Mouse (Mus musculus) olfactory bulb, adult 2 months (tissue): ENCODE measurements around the gene Bst2. TPM values are rescaled to one million over a fixed set of nuclear protein-coding genes. Genes with fewer than 3 reads are reported as not detected.
A peak's percentile ranks its signal among the peaks of the same experiment; 100 is the strongest.

Source experiments
- H3K27ac ChIP-seq: fragments of 200-500 bp; 2 replicates; pipeline ENCODE4 v1.5.1; 2012; ENCODE audit warnings: low read depth, low read length; ENCODE audit not compliant: insufficient read depth
- H3K4me1 ChIP-seq: fragments of 200-500 bp; 2 replicates; pipeline ENCODE4 v1.6.1; 2012; ENCODE audit warnings: low read length; ENCODE audit not compliant: control insufficient read depth, insufficient read depth
- H3K4me3 ChIP-seq: fragments of 200-500 bp; 2 replicates; pipeline ENCODE4 v1.5.1; 2012; ENCODE audit warnings: mild to moderate bottlenecking, low read depth, low read length, moderate library complexity; ENCODE audit not compliant: insufficient read depth
- CTCF ChIP-seq: fragments of 200-500 bp; IDR thresholded peaks from 2 replicates; pipeline ENCODE4 v1.5.1; 2012; ENCODE audit warnings: low read depth, mild to moderate bottlenecking, low read length, moderate library complexity; ENCODE audit not compliant: insufficient read depth
- POLR2A ChIP-seq: fragments of 200-500 bp; IDR thresholded peaks from 2 replicates; pipeline ENCODE4 v1.6.1; 2012; ENCODE audit warnings: mild to moderate bottlenecking, low read depth, low read length, moderate library complexity; ENCODE audit not compliant: insufficient read depth
- WGBS: fragments of 180-500 bp; shearing (Covaris S2); methylation state at CpG from one replicate; pipeline ENCODE4 v1.1.7; 2018; 5-methylcytosine and 5-hydroxymethylcytosine counted together
- polyA plus RNA-seq: library from polyadenylated mRNA; stranded (reverse); fragments of >200 nt; gene quantifications from 2 replicates; pipeline ENCODE4 v1.2.4, GENCODE M21; 2012; ENCODE audit warnings: low replicate concordance; ENCODE audit not compliant: missing spikeins, insufficient read depth, insufficient read length

The Bst2 gene
- not detected in 2 replicates for polyA plus RNA-seq

- TF ChIP-seq POLR2A: no peak
- TF ChIP-seq CTCF: no peak
- H3K4me1 ChIP-seq: peaks cover 10% of the 10 kb centered on the region
- WGBS: 7% methylated on average over 37 of the region's 37 CpGs
- H3K4me3 ChIP-seq: peak within 1 kb of the TSS; percentile 46
- no peak within 1 kb of the TSS for H3K27ac ChIP-seq
Measured at GRCm38 (mm10) chr8:71537028-71537867, at the start of gene Bst2. Gene Bst2, minus strand, starts transcription at chr8:71537456.

- Histone ChIP-seq H3K27ac (no peak overlapping the region), H3K4me1 (peaks cover 9% of the 10 kb centered on the region), H3K4me3 (no peak overlapping the region)
- TF ChIP-seq CTCF (peak; percentile 43; the same call in 1 of the 2 replicates), POLR2A (no peak)
- 75% methylated on average over 2 of the region's 2 CpGs for WGBS
Measured at GRCm38 (mm10) chr8:71586891-71587290, 49.6 kb upstream of the Bst2 start.

DNA sequence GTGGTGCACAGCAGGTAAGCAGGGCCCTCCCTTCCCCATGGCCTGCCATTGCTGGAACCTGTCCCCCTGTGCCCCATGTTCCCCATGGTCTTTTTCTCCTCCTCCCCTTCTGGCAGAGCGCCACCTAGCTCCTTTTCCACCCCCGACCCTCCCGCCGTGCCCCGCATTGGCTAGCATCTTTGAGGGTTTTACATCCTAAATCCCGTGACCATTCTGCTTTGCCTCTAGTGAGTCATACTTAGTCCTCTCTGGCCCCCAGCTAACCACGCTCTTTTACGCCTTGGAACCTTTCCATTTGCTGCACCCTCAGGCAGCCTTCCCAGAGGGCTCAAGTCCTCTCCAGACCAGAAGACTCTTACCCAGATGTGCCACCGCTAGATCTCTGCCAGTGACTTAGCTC lies 42.9 kb upstream of the Bst2 start:
- TF ChIP-seq POLR2A (no peak), CTCF (no peak)
- WGBS: 21% methylated on average over 9 of the region's 9 CpGs
- H3K27ac ChIP-seq: peak overlapping the region; percentile 42
- H3K4me1 ChIP-seq: peaks cover 36% of the 10 kb centered on the region
- H3K4me3 ChIP-seq: 0 out of 2 replicates have a peak overlapping the region, but pooled peaks have one; percentile 4

DNA sequence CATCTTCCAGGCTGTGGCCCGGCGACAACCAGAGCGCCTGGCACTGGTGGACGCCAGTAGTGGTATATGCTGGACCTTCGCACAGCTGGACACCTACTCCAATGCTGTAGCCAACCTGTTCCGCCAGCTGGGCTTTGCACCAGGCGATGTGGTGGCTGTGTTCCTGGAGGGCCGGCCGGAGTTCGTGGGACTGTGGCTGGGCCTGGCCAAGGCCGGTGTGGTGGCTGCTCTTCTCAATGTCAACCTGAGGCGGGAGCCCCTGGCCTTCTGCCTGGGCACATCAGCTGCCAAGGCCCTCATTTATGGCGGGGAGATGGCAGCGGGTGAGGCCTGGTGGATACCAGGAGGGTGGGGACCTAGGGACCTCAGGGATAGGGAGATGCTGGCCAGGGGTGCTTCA lies 42.2 kb upstream of the Bst2 start:
- Histone ChIP-seq H3K27ac (peak overlapping the region; percentile 42), H3K4me1 (peaks cover 38% of the 10 kb centered on the region), H3K4me3 (no peak overlapping the region)
- TF ChIP-seq POLR2A: no peak
- no peak for TF ChIP-seq CTCF
- 71% methylated on average over 14 of the region's 14 CpGs for WGBS

- Histone ChIP-seq H3K4me1 (peaks cover 42% of the 10 kb centered on the region), H3K27ac (peak overlapping the region; percentile 42), H3K4me3 (no peak overlapping the region)
- TF ChIP-seq POLR2A (no peak), CTCF (no peak)
- WGBS: 54% methylated on average over 1 of the region's 1 CpGs
Measured at GRCm38 (mm10) chr8:71579009-71579408, 41.8 kb upstream of the Bst2 start.

DNA sequence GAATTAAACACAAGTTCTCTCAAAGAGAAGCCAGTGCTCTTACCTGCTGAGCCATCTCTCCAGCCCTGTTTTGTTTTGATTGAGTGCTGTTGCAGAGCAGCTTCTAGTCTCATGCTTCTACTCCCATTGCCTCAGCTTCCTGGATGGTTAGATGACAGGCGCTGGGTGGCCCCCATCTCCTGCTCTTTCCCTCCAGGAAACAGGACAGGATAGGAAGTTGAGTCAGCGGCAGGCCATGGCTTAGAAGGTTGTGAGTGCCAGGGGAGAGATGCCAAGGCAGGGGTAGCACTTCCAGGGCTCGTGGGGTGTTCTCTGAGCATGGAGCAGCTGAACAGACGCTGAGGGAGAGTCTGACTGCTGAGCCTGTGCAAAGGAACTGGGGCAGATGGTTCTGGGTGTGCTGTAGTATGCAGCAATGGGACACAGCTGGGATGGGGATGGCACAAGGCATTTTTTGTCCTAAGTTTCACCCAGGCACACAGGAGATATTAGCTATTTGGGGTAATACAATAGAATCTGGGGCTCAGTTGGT lies 40.7 kb upstream of the Bst2 start:
- WGBS: 56% methylated on average over 4 of the region's 4 CpGs
- H3K4me3 ChIP-seq: no peak overlapping the region

DNA sequence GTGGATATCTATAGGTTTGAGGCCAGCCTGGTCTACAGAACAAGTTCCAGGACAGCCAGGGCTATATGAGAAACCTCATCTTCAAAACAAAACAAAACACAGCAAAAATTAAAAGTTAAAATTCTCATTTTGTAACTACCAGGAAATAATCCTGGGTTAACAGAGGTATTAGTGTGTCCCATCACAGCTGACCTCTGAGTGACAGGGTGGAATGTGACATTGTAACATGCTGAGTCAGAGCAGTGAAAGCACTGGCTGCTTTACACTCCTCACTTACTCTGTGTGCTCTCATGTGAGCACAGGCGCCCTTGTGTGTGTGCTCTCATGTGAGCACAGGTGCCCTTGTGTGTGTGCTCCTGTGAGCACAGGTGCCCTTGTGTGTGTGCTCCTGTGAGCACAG lies 37.8 kb upstream of the Bst2 start:
- TF ChIP-seq CTCF: no peak
- TF ChIP-seq POLR2A: no peak
- H3K4me3 ChIP-seq: no peak overlapping the region
- 66% methylated on average over 1 of the region's 1 CpGs for WGBS
- H3K4me1 ChIP-seq: peaks cover 42% of the 10 kb centered on the region
- no peak overlapping the region for H3K27ac ChIP-seq

More for the DNA sequence above, 40.7 kb upstream of the Bst2 start:
- Histone ChIP-seq H3K4me1 (peaks cover 44% of the 10 kb centered on the region), H3K27ac (no peak overlapping the region)
- TF ChIP-seq POLR2A: no peak
- TF ChIP-seq CTCF: no peak

- TF ChIP-seq CTCF: no peak
- no peak for TF ChIP-seq POLR2A
Measured at GRCm38 (mm10) chr8:71574426-71574825, 37.2 kb upstream of the Bst2 start.

More at GRCm38 (mm10) chr8:71574426-71574825, 37.2 kb upstream of the Bst2 start:
- no peak overlapping the region for H3K4me3 ChIP-seq
- 59% methylated on average over 7 of the region's 7 CpGs for WGBS
- no peak overlapping the region for H3K27ac ChIP-seq
- H3K4me1 ChIP-seq: peaks cover 36% of the 10 kb centered on the region
